Mouse (Mus musculus): Measurements from ENCODE around the gene Nxpe2. TPM values are rescaled to one million over a fixed set of nuclear protein-coding genes. Genes with fewer than 3 reads are reported as not detected.
A peak's percentile ranks its signal among the peaks of the same experiment; 100 is the strongest.

The Nxpe2 gene
- polyA plus RNA-seq (2014; fragmentation: Nextera tagmentation; extraction: Ambion mirVana): 1.3 and 1.7 TPM in 2 replicates

GRCm38 (mm10) chr9:48353148-48353698 is at the start of gene Nxpe2:
Nxpe2 (minus strand) TSS chr9:48353454.
- no peak within 1 kb of the TSS for H3K9ac ChIP-seq (ENCODE audit: low read length)
- no peak within 1 kb of the TSS for H3K27ac ChIP-seq (ENCODE audit: low read depth, low read length)
- no peak for ATAC-seq (ENCODE audit: low FRiP score)
- no peak within 1 kb of the TSS for H3K4me2 ChIP-seq
- no peaks in the 10 kb centered on the region for H3K27me3 ChIP-seq (ENCODE audit: control insufficient read depth, insufficient read depth, low read length)
- H3K36me3 ChIP-seq (ENCODE audit: control insufficient read depth, insufficient read depth, low read length): no peaks in the 10 kb centered on the region
- H3K4me3 ChIP-seq (ENCODE audit: low read depth, low read length): no peak within 1 kb of the TSS
- 59% methylated on average over 2 of the region's 2 CpGs for WGBS
- no peaks in the 10 kb centered on the region for H3K9me3 ChIP-seq (ENCODE audit: control insufficient read depth, low read length)
- DNase-seq (ENCODE audit: low spot score, missing footprints): peak; percentile 72
- no peaks in the 10 kb centered on the region for H3K4me1 ChIP-seq (ENCODE audit: control insufficient read depth, insufficient read depth, low read length)

GRCm38 (mm10) chr9:48389983-48390382 is 36.7 kb upstream of the Nxpe2 start:
- H3K27me3 ChIP-seq (ENCODE audit: control insufficient read depth, insufficient read depth, low read length): no peaks in the 10 kb centered on the region
- H3K4me2 ChIP-seq: no peak overlapping the region
- DNase-seq (ENCODE audit: low spot score, missing footprints): no peak
- WGBS: 81% methylated on average over 3 of the region's 3 CpGs
- no peak for ATAC-seq (ENCODE audit: low FRiP score)
- H3K27ac ChIP-seq (ENCODE audit: low read depth, low read length): no peak overlapping the region
- no peak overlapping the region for H3K4me3 ChIP-seq (ENCODE audit: low read depth, low read length)
- H3K36me3 ChIP-seq (ENCODE audit: control insufficient read depth, insufficient read depth, low read length): no peaks in the 10 kb centered on the region
- H3K4me1 ChIP-seq (ENCODE audit: control insufficient read depth, insufficient read depth, low read length): no peaks in the 10 kb centered on the region
- no peaks in the 10 kb centered on the region for H3K9me3 ChIP-seq (ENCODE audit: control insufficient read depth, low read length)
- H3K9ac ChIP-seq (ENCODE audit: low read length): no peak overlapping the region

- no peak for ATAC-seq (ENCODE audit: low FRiP score)
- Histone ChIP-seq H3K9me3 (ENCODE audit: control insufficient read depth, low read length) (no peaks in the 10 kb centered on the region), H3K9ac (ENCODE audit: low read length) (no peak overlapping the region), H3K27me3 (ENCODE audit: control insufficient read depth, insufficient read depth, low read length) (no peaks in the 10 kb centered on the region), H3K4me1 (ENCODE audit: control insufficient read depth, insufficient read depth, low read length) (no peaks in the 10 kb centered on the region), H3K4me2 (no peak overlapping the region), H3K36me3 (ENCODE audit: control insufficient read depth, insufficient read depth, low read length) (no peaks in the 10 kb centered on the region), H3K27ac (ENCODE audit: low read depth, low read length) (no peak overlapping the region), H3K4me3 (ENCODE audit: low read depth, low read length) (no peak overlapping the region)
- 81% methylated on average over 4 of the region's 4 CpGs for WGBS
- DNase-seq (ENCODE audit: low spot score, missing footprints): no peak
Observed at GRCm38 (mm10) chr9:48388451-48388850, 35.2 kb upstream of the Nxpe2 start.

DNA sequence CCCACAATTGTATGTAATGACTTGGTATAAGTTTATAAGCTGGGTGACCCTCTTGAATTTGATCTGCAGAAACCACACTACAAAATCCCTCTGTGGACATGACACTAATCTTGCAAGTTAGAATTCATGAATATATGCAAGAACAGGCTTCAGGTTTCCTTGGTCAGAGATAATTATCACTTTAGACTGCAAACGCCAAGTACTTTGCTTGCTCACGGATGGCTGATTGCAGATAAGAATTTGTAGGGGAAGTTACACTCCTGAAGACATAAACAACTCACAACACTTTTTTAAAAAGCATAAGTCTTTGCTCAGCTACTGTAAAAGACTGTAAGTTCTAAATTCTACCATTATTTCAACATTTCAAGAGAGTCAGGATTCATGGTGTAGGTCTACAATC is 21.1 kb upstream of the Nxpe2 start:
- Histone ChIP-seq H3K4me3 (ENCODE audit: low read depth, low read length) (no peak overlapping the region), H3K27me3 (ENCODE audit: control insufficient read depth, insufficient read depth, low read length) (no peaks in the 10 kb centered on the region), H3K4me2 (no peak overlapping the region), H3K27ac (ENCODE audit: low read depth, low read length) (no peak overlapping the region), H3K4me1 (ENCODE audit: control insufficient read depth, insufficient read depth, low read length) (no peaks in the 10 kb centered on the region), H3K9ac (ENCODE audit: low read length) (no peak overlapping the region), H3K36me3 (ENCODE audit: control insufficient read depth, insufficient read depth, low read length) (no peaks in the 10 kb centered on the region), H3K9me3 (ENCODE audit: control insufficient read depth, low read length) (no peaks in the 10 kb centered on the region)
- ATAC-seq (ENCODE audit: low FRiP score) (no peak), DNase-seq (ENCODE audit: low spot score, missing footprints) (no peak)
- WGBS: 72% methylated on average over 2 of the region's 2 CpGs

- Histone ChIP-seq H3K27ac (ENCODE audit: low read depth, low read length) (no peak overlapping the region), H3K9ac (ENCODE audit: low read length) (no peak overlapping the region), H3K9me3 (ENCODE audit: control insufficient read depth, low read length) (no peaks in the 10 kb centered on the region), H3K27me3 (ENCODE audit: control insufficient read depth, insufficient read depth, low read length) (no peaks in the 10 kb centered on the region), H3K36me3 (ENCODE audit: control insufficient read depth, insufficient read depth, low read length) (no peaks in the 10 kb centered on the region), H3K4me3 (ENCODE audit: low read depth, low read length) (no peak overlapping the region), H3K4me1 (ENCODE audit: control insufficient read depth, insufficient read depth, low read length) (no peaks in the 10 kb centered on the region), H3K4me2 (no peak overlapping the region)
- 64% methylated on average over 4 of the region's 4 CpGs for WGBS
- ATAC-seq (ENCODE audit: low FRiP score) (no peak), DNase-seq (ENCODE audit: low spot score, missing footprints) (no peak)
Observed at GRCm38 (mm10) chr9:48373232-48373878, 20.1 kb upstream of the Nxpe2 start.

- H3K27ac ChIP-seq (ENCODE audit: low read depth, low read length): no peak overlapping the region
Observed at GRCm38 (mm10) chr9:48362743-48363142, 9.5 kb upstream of the Nxpe2 start.

DNA sequence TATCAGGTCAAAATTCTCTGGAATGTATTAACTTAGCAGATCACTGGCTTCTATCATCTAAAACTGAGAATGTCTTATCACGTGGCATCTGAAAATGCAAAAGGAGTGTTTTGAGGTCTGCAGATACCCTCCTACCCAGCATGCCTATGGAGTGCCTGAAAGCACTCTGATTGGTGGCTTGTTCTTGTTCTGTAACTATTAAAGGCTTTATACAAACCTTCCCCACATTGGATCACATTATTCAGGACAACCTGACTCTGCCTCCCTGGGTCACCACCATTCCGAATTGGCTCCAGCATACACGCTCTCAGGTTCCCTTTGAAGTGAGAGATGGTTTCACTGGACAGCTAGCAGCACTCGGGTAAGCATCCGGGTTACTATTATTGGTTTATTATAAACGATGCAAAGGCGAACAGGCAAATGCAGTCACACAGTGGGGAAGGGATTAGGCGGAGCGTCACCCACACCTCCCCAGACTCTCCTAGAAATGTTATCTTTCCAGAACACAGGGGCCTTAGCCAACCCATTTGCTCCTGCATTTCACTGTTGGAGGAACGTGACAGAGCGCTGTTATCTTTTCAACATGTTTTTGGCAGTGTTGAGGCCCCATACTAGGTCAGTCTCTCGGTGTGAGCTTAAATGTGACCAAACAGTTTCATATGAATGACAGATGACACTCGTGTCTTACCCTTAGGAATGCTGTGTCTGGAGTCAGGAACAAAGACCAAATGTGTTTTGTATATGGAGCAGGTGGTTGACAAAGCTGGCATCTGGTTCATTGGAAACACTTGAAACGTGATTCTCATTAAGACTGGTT is 8.8 kb upstream of the Nxpe2 start:
- WGBS: 70% methylated on average over 14 of the region's 14 CpGs
- no peak for ATAC-seq (ENCODE audit: low FRiP score)
- peak; percentile 6 for DNase-seq (ENCODE audit: low spot score, missing footprints)
- no peak overlapping the region for H3K9ac ChIP-seq (ENCODE audit: low read length)
- H3K4me2 ChIP-seq: no peak overlapping the region
- no peaks in the 10 kb centered on the region for H3K9me3 ChIP-seq (ENCODE audit: control insufficient read depth, low read length)
- no peaks in the 10 kb centered on the region for H3K4me1 ChIP-seq (ENCODE audit: control insufficient read depth, insufficient read depth, low read length)
- no peak overlapping the region for H3K4me3 ChIP-seq (ENCODE audit: low read depth, low read length)
- H3K27ac ChIP-seq (ENCODE audit: low read depth, low read length): no peak overlapping the region
- no peaks in the 10 kb centered on the region for H3K27me3 ChIP-seq (ENCODE audit: control insufficient read depth, insufficient read depth, low read length)
- no peaks in the 10 kb centered on the region for H3K36me3 ChIP-seq (ENCODE audit: control insufficient read depth, insufficient read depth, low read length)

More at GRCm38 (mm10) chr9:48362743-48363142, 9.5 kb upstream of the Nxpe2 start:
- Histone ChIP-seq H3K36me3 (ENCODE audit: control insufficient read depth, insufficient read depth, low read length) (no peaks in the 10 kb centered on the region), H3K4me2 (no peak overlapping the region), H3K27me3 (ENCODE audit: control insufficient read depth, insufficient read depth, low read length) (no peaks in the 10 kb centered on the region), H3K4me3 (ENCODE audit: low read depth, low read length) (no peak overlapping the region), H3K4me1 (ENCODE audit: control insufficient read depth, insufficient read depth, low read length) (no peaks in the 10 kb centered on the region), H3K9ac (ENCODE audit: low read length) (no peak overlapping the region), H3K9me3 (ENCODE audit: control insufficient read depth, low read length) (no peaks in the 10 kb centered on the region)
- ATAC-seq (ENCODE audit: low FRiP score) (no peak), DNase-seq (ENCODE audit: low spot score, missing footprints) (peak; percentile 45)
- 89% methylated on average over 6 of the region's 6 CpGs for WGBS

DNA sequence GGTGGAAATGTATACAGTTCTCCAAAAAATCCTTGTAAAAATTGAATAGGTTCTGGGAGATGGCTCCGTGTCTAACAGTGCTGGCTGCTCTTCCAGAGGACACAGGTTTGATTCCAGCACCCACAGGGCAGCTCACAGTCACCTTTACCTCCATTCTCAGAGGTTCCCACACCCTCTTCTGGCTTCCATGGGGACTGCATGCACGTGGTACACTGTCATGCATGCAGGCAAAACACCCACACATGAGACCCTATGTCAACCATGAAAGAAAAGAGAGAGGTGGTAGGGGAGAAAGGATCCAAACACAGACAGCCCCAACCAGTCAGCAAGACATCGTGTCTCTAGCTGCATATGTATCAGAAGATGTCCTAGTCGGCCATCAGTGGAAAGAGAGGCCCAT is 7.6 kb upstream of the Nxpe2 start:
- no peak overlapping the region for H3K27ac ChIP-seq (ENCODE audit: low read depth, low read length)
- no peaks in the 10 kb centered on the region for H3K27me3 ChIP-seq (ENCODE audit: control insufficient read depth, insufficient read depth, low read length)
- 66% methylated on average over 4 of the region's 4 CpGs for WGBS
- DNase-seq (ENCODE audit: low spot score, missing footprints): peak; percentile 33
- no peaks in the 10 kb centered on the region for H3K4me1 ChIP-seq (ENCODE audit: control insufficient read depth, insufficient read depth, low read length)
- no peaks in the 10 kb centered on the region for H3K36me3 ChIP-seq (ENCODE audit: control insufficient read depth, insufficient read depth, low read length)
- H3K9ac ChIP-seq (ENCODE audit: low read length): no peak overlapping the region
- no peaks in the 10 kb centered on the region for H3K9me3 ChIP-seq (ENCODE audit: control insufficient read depth, low read length)
- no peak overlapping the region for H3K4me3 ChIP-seq (ENCODE audit: low read depth, low read length)
- no peak overlapping the region for H3K4me2 ChIP-seq
- ATAC-seq (ENCODE audit: low FRiP score): no peak

DNA sequence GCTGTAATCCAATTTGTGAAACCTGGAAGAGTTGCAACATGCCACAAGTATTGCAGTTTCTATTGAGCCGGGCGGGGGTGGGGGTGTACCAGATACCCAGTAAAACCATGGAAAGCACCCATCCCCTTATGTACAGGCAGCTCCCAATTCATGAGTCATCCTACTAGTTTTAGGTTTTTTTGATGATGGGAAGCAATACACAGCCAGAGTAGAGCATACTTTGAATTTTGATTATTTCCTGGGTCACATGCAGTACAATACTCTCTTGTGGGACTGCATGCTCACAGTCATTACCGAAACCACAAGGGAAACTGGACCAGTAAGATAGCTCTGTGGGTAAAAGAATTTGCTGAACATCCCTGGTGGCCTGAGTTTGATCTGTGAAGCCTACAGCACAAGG is 3.8 kb upstream of the Nxpe2 start:
- DNase-seq (ENCODE audit: low spot score, missing footprints): no peak
- Histone ChIP-seq H3K4me2 (no peak overlapping the region), H3K4me1 (ENCODE audit: control insufficient read depth, insufficient read depth, low read length) (no peaks in the 10 kb centered on the region), H3K9ac (ENCODE audit: low read length) (no peak overlapping the region), H3K36me3 (ENCODE audit: control insufficient read depth, insufficient read depth, low read length) (no peaks in the 10 kb centered on the region), H3K9me3 (ENCODE audit: control insufficient read depth, low read length) (no peaks in the 10 kb centered on the region), H3K4me3 (ENCODE audit: low read depth, low read length) (no peak overlapping the region), H3K27ac (ENCODE audit: low read depth, low read length) (no peak overlapping the region), H3K27me3 (ENCODE audit: control insufficient read depth, insufficient read depth, low read length) (no peaks in the 10 kb centered on the region)
- 88% methylated on average over 3 of the region's 3 CpGs for WGBS
- no peak for ATAC-seq (ENCODE audit: low FRiP score)
